Mouse (Mus musculus): Measurements from ENCODE around the gene Llgl2. TPM values are rescaled to one million over a fixed set of nuclear protein-coding genes. Genes with fewer than 3 reads are reported as not detected.
"Not testable (repeated sequence)": the region's sequence is repeated elsewhere in the genome, so short reads cannot be mapped to it uniquely, and the experiment has no call there.

Llgl2 gene
- polyA plus RNA-seq, 1 experiment from 2014 or later = 9.5 TPM

DNA sequence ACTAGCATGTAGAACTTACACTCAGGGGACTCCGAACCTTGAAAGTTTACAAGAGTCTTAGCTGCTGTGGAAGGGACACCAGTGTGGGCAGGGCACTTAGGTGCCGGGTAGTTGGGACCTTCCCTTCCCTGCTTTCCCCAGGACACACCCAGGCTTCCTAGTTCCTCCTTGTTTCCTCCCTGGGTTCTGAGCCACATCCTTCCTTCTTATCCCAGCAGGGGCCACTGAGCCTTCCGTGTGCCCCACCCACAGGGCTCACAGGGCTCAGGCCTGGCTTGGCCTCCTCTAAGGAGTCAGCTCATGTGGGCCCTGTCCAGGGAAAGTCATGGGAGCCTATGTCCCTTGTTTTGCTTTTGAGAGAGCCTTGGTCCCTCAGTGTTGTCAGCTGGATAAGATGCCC is 15.9 kb downstream of the Llgl2 start:
- WGBS = 56% methylated on average over 3 of the region's 3 CpGs
- H3K36me3 ChIP-seq = no peaks in the 10 kb centered on the region
- no peak overlapping the region for H3K9ac ChIP-seq
- no peak for ATAC-seq (ENCODE audit: insufficient number of reproducible peaks, insufficient read depth, low FRiP score, low TSS enrichment, low read depth)
- H3K9me3 ChIP-seq = no peaks in the 10 kb centered on the region
- peaks cover 53% of the 10 kb centered on the region for H3K4me1 ChIP-seq
- no peak overlapping the region for H3K4me2 ChIP-seq
- no peak overlapping the region for H3K4me3 ChIP-seq
- 0 out of 2 replicates have a peak overlapping the region, but pooled peaks have one; percentile 12 for H3K27ac ChIP-seq
- peaks cover 7% of the 10 kb centered on the region for H3K27me3 ChIP-seq

GRCm38 (mm10) chr11:115841044-115841443 is 17.2 kb downstream of the Llgl2 start:
- Histone ChIP-seq H3K36me3 (peaks cover 9% of the 10 kb centered on the region; the same call in 1 of the 2 replicates), H3K9me3 (no peaks in the 10 kb centered on the region), H3K4me2 (no peak overlapping the region), H3K27me3 (peaks cover 3% of the 10 kb centered on the region; the same call in 1 of the 2 replicates), H3K9ac (no peak overlapping the region), H3K4me1 (peaks cover 50% of the 10 kb centered on the region), H3K4me3 (no peak overlapping the region), H3K27ac (no peak overlapping the region)
- no peak for ATAC-seq (ENCODE audit: insufficient number of reproducible peaks, insufficient read depth, low FRiP score, low TSS enrichment, low read depth)
- WGBS = 87% methylated on average over 6 of the region's 6 CpGs

DNA sequence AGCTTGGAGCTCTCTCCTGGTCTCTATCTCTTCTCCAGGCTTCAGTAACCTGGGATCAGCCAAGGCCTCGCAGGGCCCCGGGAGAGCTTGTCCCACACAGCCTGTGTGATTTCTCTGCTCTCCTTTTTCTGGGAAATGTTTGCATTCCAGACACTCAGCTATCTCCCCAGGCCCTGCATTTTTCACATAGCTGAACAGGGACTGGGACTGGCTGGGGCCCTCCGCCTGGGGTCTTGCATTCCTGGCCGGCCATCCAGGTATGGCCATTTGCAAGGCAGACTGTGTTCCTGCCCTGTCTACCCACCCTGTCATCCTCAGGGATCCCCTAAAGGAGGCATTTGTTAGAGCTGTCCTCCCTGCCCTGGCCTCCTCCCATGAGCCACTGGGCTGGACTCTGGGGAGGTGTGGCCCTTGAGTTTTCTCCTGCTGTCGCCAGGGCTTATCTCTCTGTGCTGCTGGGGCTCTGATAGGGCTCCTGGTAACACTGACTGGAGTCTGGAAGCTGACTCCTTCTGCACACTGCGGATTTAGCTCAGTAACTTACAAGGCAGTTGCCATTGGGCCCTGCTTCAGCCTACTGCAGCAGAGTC is 18.2 kb downstream of the Llgl2 start:
- Histone ChIP-seq H3K9ac (no peak overlapping the region; the same call in 1 of the 2 replicates), H3K36me3 (peaks cover 9% of the 10 kb centered on the region; the same call in 1 of the 2 replicates), H3K27ac (peak overlapping the region; percentile 83), H3K4me1 (peaks cover 47% of the 10 kb centered on the region), H3K4me3 (no peak overlapping the region), H3K27me3 (no peaks in the 10 kb centered on the region), H3K4me2 (no peak overlapping the region; the same call in 1 of the 2 replicates), H3K9me3 (no peaks in the 10 kb centered on the region)
- no peak for ATAC-seq (ENCODE audit: insufficient number of reproducible peaks, insufficient read depth, low FRiP score, low TSS enrichment, low read depth)
- WGBS = 17% methylated on average over 6 of the region's 6 CpGs

GRCm38 (mm10) chr11:115843141-115843890 is 19.5 kb downstream of the Llgl2 start:
- Histone ChIP-seq H3K4me2 (no peak overlapping the region), H3K36me3 (peaks cover 9% of the 10 kb centered on the region; the same call in 1 of the 2 replicates), H3K27ac (no peak overlapping the region), H3K9ac (no peak overlapping the region), H3K27me3 (no peaks in the 10 kb centered on the region), H3K4me1 (peaks cover 45% of the 10 kb centered on the region), H3K9me3 (no peaks in the 10 kb centered on the region), H3K4me3 (no peak overlapping the region)
- ATAC-seq (ENCODE audit: insufficient number of reproducible peaks, insufficient read depth, low FRiP score, low TSS enrichment, low read depth) = no peak
- WGBS = 68% methylated on average over 14 of the region's 14 CpGs

GRCm38 (mm10) chr11:115843891-115844239 is 20.0 kb downstream of the Llgl2 start:
- Histone ChIP-seq H3K4me1 (peaks cover 40% of the 10 kb centered on the region), H3K4me2 (no peak overlapping the region), H3K27me3 (no peaks in the 10 kb centered on the region), H3K9ac (no peak overlapping the region), H3K9me3 (no peaks in the 10 kb centered on the region), H3K27ac (no peak overlapping the region), H3K4me3 (no peak overlapping the region), H3K36me3 (peaks cover 9% of the 10 kb centered on the region; the same call in 1 of the 2 replicates)
- ATAC-seq (ENCODE audit: insufficient number of reproducible peaks, insufficient read depth, low FRiP score, low TSS enrichment, low read depth) = no peak
- WGBS = 82% methylated on average over 5 of the region's 5 CpGs

DNA sequence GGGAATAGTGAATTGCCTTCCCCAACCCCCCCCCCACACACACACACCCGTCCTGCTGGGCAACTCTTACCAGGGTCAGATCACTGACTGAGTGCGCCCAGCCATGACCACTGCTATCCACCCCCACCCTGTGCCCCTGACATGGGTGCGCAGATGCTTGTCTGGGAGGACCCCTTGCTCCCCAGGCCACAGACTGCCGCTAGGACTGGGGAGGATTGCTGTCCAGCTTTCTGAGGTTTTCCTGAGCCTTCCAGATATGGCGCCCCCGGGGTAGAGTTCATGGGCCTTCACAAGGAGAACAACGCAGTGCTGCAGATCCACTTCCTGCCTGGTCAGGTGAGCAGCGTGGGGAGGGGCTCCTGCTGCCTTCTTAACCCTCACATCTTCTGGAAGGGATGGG is 20.4 kb downstream of the Llgl2 start:
- peaks cover 9% of the 10 kb centered on the region; the same call in 1 of the 2 replicates for H3K36me3 ChIP-seq
- peaks cover 36% of the 10 kb centered on the region for H3K4me1 ChIP-seq
- H3K27ac ChIP-seq = no peak overlapping the region
- no peaks in the 10 kb centered on the region for H3K27me3 ChIP-seq
- H3K9me3 ChIP-seq = no peaks in the 10 kb centered on the region
- H3K4me2 ChIP-seq = no peak overlapping the region
- no peak overlapping the region for H3K4me3 ChIP-seq
- no peak for ATAC-seq (ENCODE audit: insufficient number of reproducible peaks, insufficient read depth, low FRiP score, low TSS enrichment, low read depth)
- H3K9ac ChIP-seq = no peak overlapping the region
- 53% methylated on average over 8 of the region's 8 CpGs for WGBS

DNA sequence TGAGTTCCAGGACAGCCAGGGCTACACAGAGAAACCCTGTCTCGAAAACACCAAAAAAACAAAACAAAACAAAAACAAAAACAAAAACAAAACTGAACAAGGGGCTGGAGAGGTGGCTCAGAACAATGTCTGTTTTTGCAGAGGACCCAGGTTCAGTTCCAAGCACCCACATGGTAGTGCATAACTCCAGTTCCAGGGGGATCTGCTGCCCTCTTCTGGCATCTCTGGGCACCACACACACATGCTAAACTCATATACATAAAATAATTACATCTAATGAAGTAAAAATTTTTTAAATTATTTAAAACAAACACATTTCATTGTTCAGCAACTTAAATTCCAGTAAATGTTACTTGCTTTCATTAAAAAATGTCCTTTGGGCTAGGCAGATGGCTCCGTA is 22.0 kb downstream of the Llgl2 start:
- no peak for ATAC-seq (ENCODE audit: insufficient number of reproducible peaks, insufficient read depth, low FRiP score, low TSS enrichment, low read depth)
- Histone ChIP-seq H3K9ac (no peak overlapping the region), H3K4me1 (peaks cover 27% of the 10 kb centered on the region), H3K27me3 (no peaks in the 10 kb centered on the region), H3K27ac (no peak overlapping the region), H3K9me3 (no peaks in the 10 kb centered on the region), H3K36me3 (peaks cover 13% of the 10 kb centered on the region; the same call in 1 of the 2 replicates), H3K4me2 (no peak overlapping the region), H3K4me3 (no peak overlapping the region)
- WGBS = 94% methylated on average over 2 of the region's 2 CpGs

DNA sequence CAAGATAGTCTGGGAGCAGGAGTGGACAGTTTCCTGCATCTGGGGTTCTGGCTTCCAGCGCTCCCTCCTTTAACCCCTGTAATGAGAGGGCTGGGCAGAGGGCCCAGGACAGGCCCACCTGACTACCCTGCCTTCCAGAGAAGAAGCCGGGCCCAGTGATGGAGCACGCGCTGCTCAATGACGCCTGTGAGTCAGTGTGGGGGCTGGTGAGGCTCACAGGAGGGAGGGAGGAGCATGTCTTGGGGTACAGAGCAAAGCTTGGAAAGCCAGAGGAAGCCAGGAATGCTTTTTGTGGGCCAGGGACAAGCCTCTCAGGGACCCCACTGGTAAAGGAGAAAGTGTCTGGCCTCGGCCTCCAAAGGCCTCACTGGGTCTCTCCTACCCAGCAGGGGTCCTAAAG is 30.8 kb downstream of the Llgl2 start:
- H3K36me3 ChIP-seq = peaks cover 8% of the 10 kb centered on the region; the same call in 1 of the 2 replicates
- H3K9ac ChIP-seq = peak overlapping the region; percentile 32; the same call in 1 of the 2 replicates
- no peak overlapping the region for H3K4me3 ChIP-seq
- no peak overlapping the region for H3K27ac ChIP-seq
- peaks cover 13% of the 10 kb centered on the region for H3K4me1 ChIP-seq
- H3K9me3 ChIP-seq = no peaks in the 10 kb centered on the region
- no peak for ATAC-seq (ENCODE audit: insufficient number of reproducible peaks, insufficient read depth, low FRiP score, low TSS enrichment, low read depth)
- WGBS = 78% methylated on average over 6 of the region's 6 CpGs
- H3K4me2 ChIP-seq = no peak overlapping the region
- H3K27me3 ChIP-seq = peaks cover 45% of the 10 kb centered on the region

- H3K27me3 ChIP-seq = peaks cover 70% of the 10 kb centered on the region
- not testable (repeated sequence) for H3K27ac ChIP-seq; H3K4me2 ChIP-seq; H3K36me3 ChIP-seq; H3K4me3 ChIP-seq; ATAC-seq (ENCODE audit: insufficient number of reproducible peaks, insufficient read depth, low FRiP score, low TSS enrichment, low read depth); H3K9ac ChIP-seq; H3K9me3 ChIP-seq
- 93% methylated on average over 4 of the region's 4 CpGs for WGBS
- H3K4me1 ChIP-seq = peaks cover 13% of the 10 kb centered on the region
Measured at GRCm38 (mm10) chr11:115857146-115857545, 33.3 kb downstream of the Llgl2 start.

GRCm38 (mm10) chr11:115857936-115858335 is 34.1 kb downstream of the Llgl2 start:
- no peak overlapping the region for H3K27ac ChIP-seq
- 52% methylated on average over 13 of the region's 13 CpGs for WGBS
- H3K36me3 ChIP-seq = no peaks in the 10 kb centered on the region
- no peak overlapping the region for H3K9ac ChIP-seq
- ATAC-seq (ENCODE audit: insufficient number of reproducible peaks, insufficient read depth, low FRiP score, low TSS enrichment, low read depth) = no peak
- H3K4me1 ChIP-seq = peaks cover 13% of the 10 kb centered on the region
- peaks cover 71% of the 10 kb centered on the region for H3K27me3 ChIP-seq
- no peaks in the 10 kb centered on the region for H3K9me3 ChIP-seq
- H3K4me2 ChIP-seq = no peak overlapping the region
- H3K4me3 ChIP-seq = 0 out of 2 replicates have a peak overlapping the region, but pooled peaks have one; percentile 44

GRCm38 (mm10) chr11:115858354-115858753 is 34.5 kb downstream of the Llgl2 start, which contains the start of gene Myo15b:
Gene Myo15b (plus strand): TSS chr11:115858406.
- no peak for ATAC-seq (ENCODE audit: insufficient number of reproducible peaks, insufficient read depth, low FRiP score, low TSS enrichment, low read depth)
- 9% methylated on average over 27 of the region's 27 CpGs for WGBS

More at GRCm38 (mm10) chr11:115858354-115858753, 34.5 kb downstream of the Llgl2 start, which contains the start of gene Myo15b:
- peak within 1 kb of the TSS; percentile 60 for H3K9ac ChIP-seq
- H3K27ac ChIP-seq = no peak within 1 kb of the TSS
- peaks cover 71% of the 10 kb centered on the region for H3K27me3 ChIP-seq
- peaks cover 13% of the 10 kb centered on the region for H3K4me1 ChIP-seq
- H3K9me3 ChIP-seq = no peaks in the 10 kb centered on the region
- peak within 1 kb of the TSS; percentile 44 for H3K4me3 ChIP-seq
- peak within 1 kb of the TSS; percentile 66 for H3K4me2 ChIP-seq
- H3K36me3 ChIP-seq = no peaks in the 10 kb centered on the region

All from embryonic facial prominence, embryonic 13.5 days (tissue).